10 mouse cellular contexts compared by ENCODE assay signal in genomic region chr4:105456955-105457621, GRCm38 (mm10).
A peak's percentile ranks its signal among the peaks of the same experiment; 100 is the strongest.
DNase-seq lines count a peak whose midpoint lies in the region; ATAC-seq and TF ChIP-seq lines count a peak whose summit lies in the region.
"Had no signal": no experiment of that assay in that cellular context is flagged by ENCODE, and none has a peak within 500 bp of the region (broad histone marks: within the 10 kb centered on the region; RNA-seq: fewer than 3 reads in every experiment).

No protein-coding gene starts in this region.

- H3K27me3 ChIP-seq in thymus, adult 2 months (ENCODE audit: control insufficient read depth, insufficient read depth, low read length), result no peaks in the 10 kb centered on the region
- no peaks in the 10 kb centered on the region for H3K27me3 ChIP-seq in midbrain, embryonic 16.5 days (ENCODE audit: control insufficient read depth, insufficient read depth, low read depth, low read length)
- H3K27me3 ChIP-seq: embryonic facial prominence, embryonic 12.5 days; liver, embryonic 15.5 days had no signal

- TF ChIP-seq CTCF in thymus, adult 2 months (IDR thresholded peaks at IDR 0.05; ENCODE audit: borderline replicate concordance, control insufficient read depth, extremely low read depth, insufficient read depth, low read length, poor library complexity), result no peak

- no peaks in the 10 kb centered on the region for H3K4me1 ChIP-seq in thymus, adult 2 months (replicated peaks; ENCODE audit: control insufficient read depth, insufficient read depth, low read length)
- H3K4me1 ChIP-seq in midbrain, embryonic 16.5 days (ENCODE audit: control insufficient read depth, insufficient read depth, low read length), result no peaks in the 10 kb centered on the region

- peak; percentile 42 for DNase-seq in urinary bladder, postnatal 25 days (ENCODE audit: low spot score)
- no peak for DNase-seq in urinary bladder, adult 2 months (ENCODE audit: low spot score)
- peak; percentile 29 to 52 for DNase-seq in cerebellum, postnatal 14 days
- peak; percentile 64 to 66 for DNase-seq in lung, adult 18-20 months
- no peak for DNase-seq in thymus, adult 2 months
- no peak for DNase-seq in spleen, postnatal 14 days (ENCODE audit: low spot score in 2 of 2)

- no peak overlapping the region for H3K27ac ChIP-seq in thymus, adult 2 months (ENCODE audit: control insufficient read depth, insufficient read depth, low read length)
- no peak overlapping the region for H3K27ac ChIP-seq in midbrain, embryonic 16.5 days (ENCODE audit: low read length)
- H3K27ac ChIP-seq: embryonic facial prominence, embryonic 12.5 days; liver, embryonic 15.5 days had no signal

- no peaks in the 10 kb centered on the region for H3K36me3 ChIP-seq in thymus, adult 2 months (ENCODE audit: control insufficient read depth, insufficient read depth, low read length)
- H3K36me3 ChIP-seq in midbrain, embryonic 16.5 days (ENCODE audit: control insufficient read depth, insufficient read depth, low read length), result no peaks in the 10 kb centered on the region
- H3K36me3 ChIP-seq: embryonic facial prominence, embryonic 12.5 days; liver, embryonic 15.5 days had no signal

- WGBS in thymus, adult 2 months, result 93% methylated on average over 11 of the region's 11 CpGs
- WGBS in midbrain, embryonic 16.5 days, result 83% methylated on average over 11 of the region's 11 CpGs

- H3K4me2 ChIP-seq in midbrain, embryonic 16.5 days (ENCODE audit: low read length), result no peak overlapping the region
- H3K4me2 ChIP-seq: embryonic facial prominence, embryonic 12.5 days; liver, embryonic 15.5 days had no signal

- H3K4me3 ChIP-seq in thymus, adult 2 months (ENCODE audit: control insufficient read depth, insufficient read depth, low read length), result no peak overlapping the region
- no peak overlapping the region for H3K4me3 ChIP-seq in midbrain, embryonic 16.5 days (ENCODE audit: low read depth, low read length)
- H3K4me3 ChIP-seq: embryonic facial prominence, embryonic 12.5 days; liver, embryonic 15.5 days had no signal

- ATAC-seq in midbrain, embryonic 16.5 days, result no peak
- ATAC-seq: intestine, embryonic 16.5 days had no signal

- no peak for TF ChIP-seq POLR2A in thymus, adult 2 months (IDR thresholded peaks at IDR 0.05; ENCODE audit: control insufficient read depth, extremely low read depth, insufficient read depth, low read length, poor library complexity)

- no peak overlapping the region for H3K9ac ChIP-seq in midbrain, embryonic 16.5 days (ENCODE audit: low read depth, low read length)
- H3K9ac ChIP-seq: embryonic facial prominence, embryonic 12.5 days; liver, embryonic 15.5 days had no signal

- no peaks in the 10 kb centered on the region for H3K9me3 ChIP-seq in midbrain, embryonic 16.5 days (replicated peaks; ENCODE audit: control insufficient read depth, low read length, poor library complexity, severe bottlenecking)
- H3K9me3 ChIP-seq: embryonic facial prominence, embryonic 12.5 days; liver, embryonic 15.5 days had no signal

Comparison
In these comparisons a context has a peak if more than half of its experiments do, and no peak if none do; other contexts are left out.
1. DNase-seq: peak in urinary bladder, postnatal 25 days (single experiment), cerebellum, postnatal 14 days (2 of 2) and lung, adult 18-20 months (2 of 2); none in urinary bladder, adult 2 months (single experiment), thymus, adult 2 months (single experiment) and spleen, postnatal 14 days (0 of 2).